Mouse (Mus musculus) heart, embryonic 13.5 days (tissue): ENCODE results near the gene Snx8. TPM values are rescaled to one million over a fixed set of nuclear protein-coding genes. Genes with fewer than 3 reads are reported as not detected.
"Not testable (repeated sequence)": the region's sequence is repeated elsewhere in the genome, so short reads cannot be mapped to it uniquely, and the experiment has no call there.

Experiments
- ATAC-seq: fragments of 200-750 bp; cut with Nextera tagmentation; 2 replicates; pipeline ENCODE4 v1.8.0; 2017; ENCODE audit warnings: moderate TSS enrichment; ENCODE audit not compliant: insufficient number of reproducible peaks, low FRiP score, low TSS enrichment; ENCODE audit errors: extremely low read depth
- H3K27ac ChIP-seq: fragments of 300-500 bp; sonication (generic); replicated peaks from 2 replicates; pipeline ENCODE4 v1.5.1; 2015; ENCODE audit warnings: moderate library complexity, mild to moderate bottlenecking, inconsistent platforms
- H3K27me3 ChIP-seq: fragments of 300-500 bp; sonication (generic); replicated peaks from 2 replicates; pipeline ENCODE4 v1.6.1; 2015; ENCODE audit warnings: mild to moderate bottlenecking, inconsistent platforms
- H3K36me3 ChIP-seq: fragments of 300-500 bp; sonication (generic); 2 replicates; pipeline ENCODE4 v1.6.1; 2015; ENCODE audit warnings: mild to moderate bottlenecking, inconsistent platforms
- H3K4me1 ChIP-seq: fragments of 300-500 bp; sonication (generic); 2 replicates; pipeline ENCODE4 v1.6.1; 2015; ENCODE audit warnings: inconsistent platforms
- H3K4me2 ChIP-seq: fragments of 300-500 bp; sonication (generic); 2 replicates; pipeline ENCODE4 v1.6.1; 2015; ENCODE audit warnings: inconsistent platforms, mild to moderate bottlenecking, moderate library complexity
- H3K4me3 ChIP-seq: fragments of 300-500 bp; sonication (generic); 2 replicates; pipeline ENCODE4 v1.5.1; 2015; ENCODE audit warnings: moderate library complexity, mild to moderate bottlenecking, inconsistent platforms
- H3K9ac ChIP-seq: fragments of 300-500 bp; sonication (generic); 2 replicates; pipeline ENCODE4 v1.6.1; 2015; ENCODE audit warnings: inconsistent platforms, mild to moderate bottlenecking, moderate library complexity
- H3K9me3 ChIP-seq: fragments of 300-500 bp; sonication (generic); 2 replicates; pipeline ENCODE4 v1.6.1; 2016; ENCODE audit warnings: inconsistent platforms
- WGBS: fragments of 180-500 bp; shearing (Covaris S2); methylation state at CpG from one replicate; pipeline ENCODE4 v1.1.7; 2015; ENCODE audit warnings: mixed read lengths; 5-methylcytosine and 5-hydroxymethylcytosine counted together
- polyA plus RNA-seq: library from polyadenylated mRNA; unstranded; fragments of >200 nt; fragmentation: Nextera tagmentation; extraction: Ambion mirVana; gene quantifications from 2 replicates; pipeline ENCODE4 v1.2.1, GENCODE M21; 2015

Gene Snx8
- polyA plus RNA-seq, 1 experiment from 2014 or later = 15.0 TPM

DNA sequence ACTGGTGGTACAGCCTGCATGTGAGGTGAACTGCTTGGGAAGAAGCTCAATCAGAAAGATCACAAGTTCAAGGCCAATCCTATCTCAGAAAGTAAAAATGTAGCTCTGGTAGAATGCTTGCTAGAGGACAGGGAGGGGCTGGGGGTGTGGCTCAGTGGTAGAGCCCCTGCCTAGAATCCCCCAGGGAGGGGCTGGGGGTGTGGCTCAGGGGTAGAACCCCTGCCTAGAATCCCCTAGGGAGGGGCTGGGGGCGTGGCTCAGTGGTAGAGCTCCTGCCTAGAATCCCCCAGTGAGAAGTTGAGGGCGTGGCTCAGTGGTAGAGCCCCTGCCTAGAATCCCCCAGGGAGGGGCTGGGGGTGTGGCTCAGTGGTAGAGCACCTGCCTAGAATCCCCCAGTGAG is 20.9 kb downstream of the Snx8 start:
- not testable (repeated sequence) for H3K4me3 ChIP-seq, H3K4me2 ChIP-seq, ATAC-seq, H3K9me3 ChIP-seq, H3K27ac ChIP-seq, H3K9ac ChIP-seq, H3K27me3 ChIP-seq
- Histone ChIP-seq H3K36me3 (peaks cover 17% of the 10 kb centered on the region), H3K4me1 (peaks cover 20% of the 10 kb centered on the region)
- WGBS = 82% methylated on average over 2 of the region's 2 CpGs

DNA sequence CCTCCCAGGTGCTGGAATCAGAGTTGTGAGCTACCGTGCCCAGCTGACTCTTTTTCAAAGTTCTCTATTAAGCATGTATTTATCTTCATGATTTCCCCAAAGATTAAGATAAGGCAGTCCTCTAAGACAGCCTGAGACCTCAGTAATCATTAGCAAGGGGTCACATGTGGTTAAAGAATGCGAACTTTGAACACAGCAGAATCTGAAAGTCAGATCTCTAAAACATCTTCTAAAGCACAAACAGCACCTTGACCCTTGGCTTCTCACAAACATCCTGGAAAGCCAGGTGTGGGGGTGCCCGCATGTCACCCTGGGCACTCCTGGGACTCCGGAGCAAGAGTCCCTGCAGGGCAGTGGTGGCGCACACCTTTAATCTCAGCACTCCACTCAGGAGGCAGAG is 24.6 kb downstream of the Snx8 start:
- Histone ChIP-seq H3K4me1 (peaks cover 2% of the 10 kb centered on the region; the same call in 1 of the 2 replicates), H3K9me3 (no peaks in the 10 kb centered on the region; the same call in 1 of the 2 replicates), H3K27me3 (no peaks in the 10 kb centered on the region), H3K27ac (no peak overlapping the region), H3K36me3 (peaks cover 25% of the 10 kb centered on the region), H3K9ac (no peak overlapping the region), H3K4me3 (no peak overlapping the region), H3K4me2 (no peak overlapping the region)
- ATAC-seq = no peak
- WGBS = 88% methylated on average over 5 of the region's 5 CpGs

DNA sequence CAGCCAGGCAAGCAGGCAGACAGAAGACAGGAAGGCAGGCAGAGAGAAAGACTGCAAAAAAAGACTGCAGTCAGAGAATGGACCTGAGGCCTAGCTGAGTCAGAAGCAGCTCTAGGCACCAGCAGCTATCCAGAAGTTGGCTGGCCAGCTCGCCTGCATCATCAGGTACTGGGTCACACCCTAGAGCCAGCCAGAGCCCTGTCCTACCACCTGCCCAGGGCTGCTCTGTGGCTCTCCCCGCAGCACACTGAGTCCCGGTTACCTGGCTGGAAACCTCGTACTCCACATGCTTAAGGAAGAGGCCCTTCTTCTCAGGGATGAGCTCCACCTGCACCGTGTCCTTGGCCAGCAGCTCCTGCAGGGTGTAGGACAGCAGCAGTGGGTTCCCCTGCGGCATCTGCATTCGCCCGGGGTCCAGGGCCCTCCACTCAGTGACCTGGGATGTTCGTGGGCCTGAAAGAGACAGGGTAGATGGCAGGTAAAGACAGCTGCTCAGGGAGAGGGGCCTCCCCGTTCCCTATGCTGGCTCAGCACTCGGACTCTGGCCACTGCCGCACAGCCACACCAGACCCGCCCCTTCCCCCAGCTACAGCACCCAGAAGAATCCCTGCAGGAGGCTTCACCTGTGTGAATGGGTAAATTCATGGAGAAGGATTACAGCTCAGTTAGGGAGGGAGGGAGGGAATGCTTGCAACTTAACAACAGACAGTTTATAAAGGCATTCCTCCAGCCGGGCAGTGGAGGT is 29.0 kb downstream of the Snx8 start:
- Histone ChIP-seq H3K4me2 (no peak overlapping the region), H3K27me3 (no peaks in the 10 kb centered on the region), H3K4me3 (no peak overlapping the region), H3K27ac (no peak overlapping the region), H3K4me1 (no peaks in the 10 kb centered on the region), H3K9me3 (no peaks in the 10 kb centered on the region; the same call in 1 of the 2 replicates), H3K9ac (no peak overlapping the region), H3K36me3 (peaks cover 59% of the 10 kb centered on the region)
- 76% methylated on average over 14 of the region's 14 CpGs for WGBS
- no peak for ATAC-seq

DNA sequence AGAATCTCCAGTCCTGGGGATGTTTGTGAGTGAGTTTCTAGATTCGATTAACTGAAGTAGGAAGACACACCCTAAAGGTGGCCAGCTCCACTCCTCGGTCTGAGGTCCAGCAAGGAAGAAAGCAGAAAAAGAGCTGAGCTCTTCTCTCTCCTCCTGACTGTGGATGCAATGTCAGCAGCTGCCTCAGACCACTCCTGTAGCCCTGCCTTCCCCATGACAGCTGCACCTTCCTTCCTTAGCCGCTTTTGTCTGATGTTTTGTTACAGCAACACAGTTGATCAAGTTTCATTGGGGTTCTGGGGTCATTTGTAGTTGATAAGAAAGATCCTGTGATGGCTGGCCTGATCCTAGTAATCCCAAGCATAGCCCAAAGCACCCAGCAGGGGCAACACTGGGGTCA is 31.6 kb downstream of the Snx8 start:
- H3K4me1 ChIP-seq = no peaks in the 10 kb centered on the region
- peaks cover 76% of the 10 kb centered on the region for H3K36me3 ChIP-seq
- H3K4me3 ChIP-seq = no peak overlapping the region
- H3K9me3 ChIP-seq = no peaks in the 10 kb centered on the region
- no peak overlapping the region for H3K4me2 ChIP-seq
- no peak overlapping the region for H3K9ac ChIP-seq
- H3K27ac ChIP-seq = no peak overlapping the region
- WGBS = 78% methylated on average over 3 of the region's 3 CpGs
- no peak for ATAC-seq
- H3K27me3 ChIP-seq = no peaks in the 10 kb centered on the region

DNA sequence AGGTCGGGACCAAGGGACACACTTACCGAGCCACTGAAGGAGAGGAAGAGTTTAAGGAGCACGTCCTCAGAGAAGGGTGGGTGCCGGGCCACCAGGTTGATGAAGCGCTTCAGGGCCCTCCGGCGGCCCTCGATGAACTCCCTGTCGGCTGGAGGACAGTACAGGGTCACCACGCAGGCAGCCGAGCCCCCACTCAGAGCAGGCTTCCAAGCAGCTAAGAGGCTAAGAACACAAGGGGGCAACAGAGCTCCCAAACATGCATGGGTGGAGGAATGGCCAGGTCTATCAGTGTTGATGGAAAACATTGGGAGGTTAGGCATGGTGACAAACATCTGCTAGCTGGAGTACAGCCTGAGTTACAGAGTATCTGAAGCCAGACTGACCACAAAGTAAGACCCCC is 33.1 kb downstream of the Snx8 start:
- 79% methylated on average over 11 of the region's 11 CpGs for WGBS
- H3K9me3 ChIP-seq = no peaks in the 10 kb centered on the region
- no peaks in the 10 kb centered on the region for H3K4me1 ChIP-seq
- no peak overlapping the region for H3K4me3 ChIP-seq
- no peak overlapping the region for H3K4me2 ChIP-seq
- H3K36me3 ChIP-seq = peaks cover 91% of the 10 kb centered on the region
- H3K9ac ChIP-seq = no peak overlapping the region
- H3K27ac ChIP-seq = no peak overlapping the region
- H3K27me3 ChIP-seq = no peaks in the 10 kb centered on the region
- ATAC-seq = no peak

DNA sequence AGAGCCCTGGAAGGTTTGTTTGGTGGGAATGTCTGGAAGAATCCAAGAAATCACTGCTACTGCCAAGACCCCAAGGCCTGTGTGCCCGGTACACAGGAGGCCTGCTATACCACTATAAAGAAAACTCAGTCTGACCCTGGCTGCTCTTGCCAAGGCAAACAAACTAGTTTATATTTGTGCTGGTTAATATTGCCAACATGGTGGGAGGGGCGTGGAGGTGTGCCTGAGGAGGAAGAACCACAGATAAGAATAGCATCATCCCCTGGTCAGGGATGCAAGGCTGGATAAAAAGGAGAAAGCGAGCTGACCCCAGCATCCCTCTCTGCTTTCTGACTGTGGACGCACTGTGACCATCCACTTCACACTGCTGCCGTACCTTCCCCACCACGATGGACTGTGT is 36.7 kb downstream of the Snx8 start:
- ATAC-seq = no peak
- H3K36me3 ChIP-seq = peaks cover 88% of the 10 kb centered on the region
- H3K9me3 ChIP-seq = no peaks in the 10 kb centered on the region
- 91% methylated on average over 6 of the region's 6 CpGs for WGBS
- H3K27me3 ChIP-seq = no peaks in the 10 kb centered on the region
- H3K4me3 ChIP-seq = no peak overlapping the region
- no peaks in the 10 kb centered on the region for H3K4me1 ChIP-seq
- H3K27ac ChIP-seq = no peak overlapping the region
- H3K4me2 ChIP-seq = no peak overlapping the region
- H3K9ac ChIP-seq = no peak overlapping the region

DNA sequence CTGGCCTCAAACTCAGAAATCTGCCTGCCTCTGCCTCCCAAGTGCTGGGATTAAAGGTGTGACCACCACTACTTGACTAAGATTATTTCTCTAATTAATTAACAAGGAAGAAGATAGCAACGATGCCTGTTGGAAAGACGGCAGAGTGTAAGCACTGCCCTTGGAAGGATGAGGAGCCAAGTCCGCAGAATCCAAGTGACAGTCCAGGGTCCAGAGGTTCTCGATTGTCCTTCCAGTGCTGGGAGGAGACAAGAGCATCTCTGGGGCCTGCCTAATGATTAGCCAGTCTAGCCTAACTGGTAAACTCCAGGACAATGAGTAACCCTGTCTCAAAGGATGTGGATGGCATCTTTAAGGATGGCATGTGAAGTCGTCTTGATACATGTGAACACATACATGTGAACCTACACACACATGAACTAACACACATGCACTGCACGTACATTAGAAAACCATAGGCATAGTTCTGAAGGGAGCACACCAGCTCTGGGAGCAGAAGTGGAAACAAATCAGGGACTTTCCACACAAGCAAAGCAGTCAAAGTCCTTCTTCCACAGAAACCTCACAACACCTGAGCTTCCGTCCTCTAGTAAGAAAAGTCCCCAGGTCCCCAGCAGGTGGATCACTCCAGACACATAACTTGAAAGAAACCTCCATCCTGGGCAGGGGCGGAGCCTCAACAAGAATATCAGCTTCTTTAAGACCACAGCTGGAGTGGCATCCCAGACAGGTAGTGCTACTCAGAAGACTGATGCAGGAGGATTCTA is 38.1 kb downstream of the Snx8 start:
- Histone ChIP-seq H3K36me3 (peaks cover 81% of the 10 kb centered on the region), H3K9me3 (no peaks in the 10 kb centered on the region), H3K27me3 (no peaks in the 10 kb centered on the region), H3K9ac (no peak overlapping the region), H3K27ac (no peak overlapping the region), H3K4me2 (no peak overlapping the region), H3K4me3 (no peak overlapping the region), H3K4me1 (no peaks in the 10 kb centered on the region)
- ATAC-seq = no peak
- 90% methylated on average over 8 of the region's 8 CpGs for WGBS

DNA sequence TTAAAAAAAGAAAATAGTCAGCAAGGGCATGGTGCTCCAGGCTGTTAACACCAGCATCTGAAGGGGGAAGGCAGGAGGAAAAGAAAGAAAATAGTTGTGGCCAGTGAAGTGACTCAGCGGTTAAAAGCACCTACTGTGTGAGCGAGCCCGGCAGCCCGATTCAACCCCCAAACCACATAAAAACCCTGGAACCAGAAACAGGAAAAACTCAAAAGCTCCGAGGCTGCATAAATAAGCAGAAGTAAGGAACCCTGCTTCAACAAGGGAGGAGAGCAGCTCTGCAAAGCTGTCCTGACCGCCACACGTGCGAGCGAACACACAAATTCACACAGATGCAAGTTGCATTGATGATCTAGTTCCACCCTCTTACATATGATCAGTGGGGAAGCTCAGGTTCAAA is 39.2 kb downstream of the Snx8 start:
- Histone ChIP-seq H3K9ac (no peak overlapping the region), H3K27me3 (no peaks in the 10 kb centered on the region), H3K27ac (no peak overlapping the region), H3K4me1 (no peaks in the 10 kb centered on the region), H3K4me3 (no peak overlapping the region), H3K36me3 (peaks cover 81% of the 10 kb centered on the region), H3K9me3 (no peaks in the 10 kb centered on the region), H3K4me2 (no peak overlapping the region)
- WGBS = 93% methylated on average over 9 of the region's 9 CpGs
- ATAC-seq = no peak

DNA sequence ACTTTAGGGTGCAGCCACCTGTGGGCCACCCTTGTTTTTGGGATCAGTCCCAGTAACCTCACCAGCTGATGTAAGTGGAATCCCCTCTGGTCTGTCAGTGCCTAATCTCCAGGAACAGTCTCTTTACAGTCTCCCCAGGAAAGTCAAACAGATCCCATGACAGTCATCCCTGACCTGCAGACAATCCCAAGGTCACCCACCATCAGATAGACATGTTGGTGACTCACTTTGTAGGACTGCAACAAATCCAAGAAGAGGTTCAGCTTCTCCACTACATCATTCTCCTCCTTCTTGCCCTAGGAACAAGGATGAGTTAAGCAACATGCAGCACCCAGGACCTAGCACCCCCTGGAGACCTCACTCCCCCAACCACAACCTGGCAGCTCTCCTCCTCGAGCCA is 43.0 kb downstream of the Snx8 start:
- Histone ChIP-seq H3K36me3 (peaks cover 71% of the 10 kb centered on the region), H3K27me3 (no peaks in the 10 kb centered on the region), H3K4me1 (no peaks in the 10 kb centered on the region), H3K4me2 (no peak overlapping the region), H3K27ac (no peak overlapping the region), H3K9ac (no peak overlapping the region; the same call in 1 of the 2 replicates), H3K4me3 (no peak overlapping the region), H3K9me3 (no peaks in the 10 kb centered on the region)
- 85% methylated on average over 1 of the region's 1 CpGs for WGBS
- ATAC-seq = no peak

DNA sequence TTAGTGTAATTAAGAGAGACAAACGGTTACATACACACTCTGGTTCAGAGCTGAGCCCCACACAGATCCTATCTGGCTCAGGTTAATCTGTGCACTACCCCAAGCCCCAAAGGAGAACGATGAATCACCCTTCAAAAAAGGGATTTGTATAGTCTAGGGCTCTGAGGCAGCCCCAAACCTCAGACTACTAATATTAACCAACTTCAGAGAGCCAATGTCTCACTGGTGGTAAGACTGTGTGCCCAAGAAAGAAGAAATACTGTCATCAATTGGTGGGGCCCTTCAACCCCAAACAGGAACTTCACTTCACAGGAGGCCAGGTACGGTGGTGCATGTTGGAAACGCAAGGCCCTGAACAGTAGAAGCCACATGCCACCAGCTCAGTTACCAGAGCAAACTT is 43.8 kb downstream of the Snx8 start:
- ATAC-seq = no peak
- Histone ChIP-seq H3K27ac (no peak overlapping the region), H3K4me3 (no peak overlapping the region), H3K4me1 (no peaks in the 10 kb centered on the region), H3K27me3 (no peaks in the 10 kb centered on the region), H3K4me2 (no peak overlapping the region), H3K9me3 (no peaks in the 10 kb centered on the region), H3K36me3 (peaks cover 71% of the 10 kb centered on the region), H3K9ac (no peak overlapping the region)
- WGBS = 88% methylated on average over 4 of the region's 4 CpGs

DNA sequence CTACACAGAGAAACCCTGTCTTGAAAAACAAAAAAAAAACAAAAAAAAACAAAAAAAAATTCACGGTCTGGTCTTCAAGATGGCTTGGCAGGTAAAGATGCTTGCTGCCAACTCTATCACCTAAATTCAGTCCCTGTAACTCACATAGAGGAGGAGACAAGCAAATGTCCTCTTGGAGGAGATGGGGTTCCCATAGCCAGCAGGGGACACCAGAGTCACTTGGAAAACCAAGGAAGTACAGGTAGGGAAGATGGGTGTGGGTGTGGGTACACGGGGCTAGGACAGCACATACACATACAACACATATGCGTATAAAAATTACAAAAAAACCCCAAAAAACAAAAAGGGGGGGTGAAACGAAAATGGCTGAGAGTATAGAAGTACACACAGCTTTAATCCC is 46.2 kb downstream of the Snx8 start:
- no peaks in the 10 kb centered on the region for H3K4me1 ChIP-seq
- ATAC-seq = no peak
- no peak overlapping the region for H3K9ac ChIP-seq
- no peaks in the 10 kb centered on the region for H3K27me3 ChIP-seq
- H3K9me3 ChIP-seq = 0 out of 2 replicates have a peak, but pooled peaks cover 2% of the 10 kb centered on the region
- WGBS = 82% methylated on average over 4 of the region's 4 CpGs
- H3K4me2 ChIP-seq = no peak overlapping the region
- H3K4me3 ChIP-seq = no peak overlapping the region
- H3K36me3 ChIP-seq = peaks cover 82% of the 10 kb centered on the region
- no peak overlapping the region for H3K27ac ChIP-seq

DNA sequence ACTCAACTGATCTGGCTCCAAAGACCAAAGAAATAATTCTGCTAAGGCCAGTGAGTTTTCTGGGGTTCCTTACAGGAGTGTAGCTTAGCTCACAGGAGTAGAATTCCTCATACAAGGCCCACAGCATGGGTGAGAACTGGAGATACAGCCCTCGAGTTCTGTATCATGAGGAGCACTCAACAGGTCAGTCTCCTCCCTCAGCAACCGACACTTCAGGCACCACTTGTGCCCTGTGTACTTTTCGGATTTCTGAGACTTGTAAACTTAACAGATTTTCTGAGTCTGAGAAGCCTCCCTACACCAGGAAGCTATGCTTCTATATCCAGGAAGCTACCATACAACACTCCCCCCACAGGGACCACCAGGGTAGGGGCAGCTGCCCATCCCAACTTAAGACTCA is 49.2 kb downstream of the Snx8 start:
- H3K27me3 ChIP-seq = no peaks in the 10 kb centered on the region
- H3K4me2 ChIP-seq = no peak overlapping the region
- WGBS = 80% methylated on average over 3 of the region's 3 CpGs
- H3K27ac ChIP-seq = no peak overlapping the region
- H3K36me3 ChIP-seq = peaks cover 67% of the 10 kb centered on the region
- no peak overlapping the region for H3K4me3 ChIP-seq
- no peaks in the 10 kb centered on the region for H3K4me1 ChIP-seq
- 0 out of 2 replicates have a peak, but pooled peaks cover 2% of the 10 kb centered on the region for H3K9me3 ChIP-seq
- H3K9ac ChIP-seq = no peak overlapping the region
- no peak for ATAC-seq
